Mouse (Mus musculus) lung, adult 2 months (tissue): ENCODE results near the gene Kdm2b.

Experiments
- CTCF ChIP-seq: fragments of 200-500 bp; IDR thresholded peaks from 2 replicates; pipeline ENCODE4 v1.5.1; 2011; ENCODE audit warnings: mild to moderate bottlenecking, low read length, control low read depth; ENCODE audit not compliant: insufficient read depth
- POLR2A ChIP-seq: fragments of 200-500 bp; IDR thresholded peaks from 2 replicates; pipeline ENCODE4 v1.6.1; 2011; ENCODE audit warnings: low read depth, mild to moderate bottlenecking, control low read depth, low read length, borderline replicate concordance; ENCODE audit errors: extremely low read depth

GRCm38 (mm10) chr5:122850319-122851002 lies 139.2 kb downstream of the Kdm2b start:
- TF ChIP-seq CTCF (no peak), POLR2A (no peak)
